18 mouse cellular contexts compared by ENCODE assay signal in genomic region chr5:36383431-36383830, GRCm38 (mm10). TPM values are rescaled to one million over a fixed set of nuclear protein-coding genes. Genes with fewer than 3 reads are reported as not detected.
DNase-seq lines count a peak whose midpoint lies in the region; ATAC-seq lines count a peak whose summit lies in the region.
"Had no signal": no experiment of that assay in that cellular context is flagged by ENCODE, and none has a peak within 500 bp of the region (broad histone marks: within the 10 kb centered on the region; RNA-seq: fewer than 3 reads in every experiment).

No protein-coding gene starts in this region.

- H3K27ac ChIP-seq in heart, embryonic 10.5 days, result peak overlapping the region; percentile 88
- H3K27ac ChIP-seq in midbrain, embryonic 10.5 days (replicated peaks), result peak overlapping the region; percentile 63; the same call in 1 of the 2 replicates
- H3K27ac ChIP-seq in midbrain, embryonic 11.5 days (ENCODE audit: low read depth, low read length), result no peak overlapping the region
- peak overlapping the region; percentile 77 for H3K27ac ChIP-seq in embryonic facial prominence, embryonic 10.5 days (replicated peaks)
- H3K27ac ChIP-seq in limb, embryonic 10.5 days, result peak overlapping the region; percentile 84
- H3K27ac ChIP-seq in kidney, embryonic 16.5 days (ENCODE audit: low read length), result no peak overlapping the region
- H3K27ac ChIP-seq: embryonic facial prominence, embryonic 13.5 days; forebrain, embryonic 13.5 days; hindbrain, embryonic 14.5 days; intestine, embryonic 15.5 days had no signal

- no peak overlapping the region for H3K9ac ChIP-seq in midbrain, embryonic 11.5 days (ENCODE audit: low read length)
- H3K9ac ChIP-seq in kidney, embryonic 16.5 days (replicated peaks; ENCODE audit: low read length), result no peak overlapping the region
- H3K9ac ChIP-seq: embryonic facial prominence, embryonic 13.5 days; forebrain, embryonic 13.5 days; forebrain, postnatal 0 days; hindbrain, embryonic 14.5 days; intestine, embryonic 15.5 days had no signal

- no peak overlapping the region for H3K4me3 ChIP-seq in heart, embryonic 10.5 days
- no peak overlapping the region for H3K4me3 ChIP-seq in midbrain, embryonic 10.5 days
- H3K4me3 ChIP-seq in midbrain, embryonic 11.5 days (ENCODE audit: low read depth, low read length), result no peak overlapping the region
- H3K4me3 ChIP-seq in embryonic facial prominence, embryonic 10.5 days, result no peak overlapping the region
- no peak overlapping the region for H3K4me3 ChIP-seq in limb, embryonic 10.5 days
- H3K4me3 ChIP-seq in kidney, embryonic 16.5 days (ENCODE audit: low read length), result no peak overlapping the region
- H3K4me3 ChIP-seq: embryonic facial prominence, embryonic 13.5 days; forebrain, embryonic 13.5 days; hindbrain, embryonic 10.5 days; intestine, embryonic 15.5 days had no signal

- no peaks in the 10 kb centered on the region for H3K9me3 ChIP-seq in heart, embryonic 10.5 days
- no peaks in the 10 kb centered on the region for H3K9me3 ChIP-seq in midbrain, embryonic 10.5 days (replicated peaks)
- no peaks in the 10 kb centered on the region for H3K9me3 ChIP-seq in midbrain, embryonic 11.5 days (ENCODE audit: control insufficient read depth, low read length)
- H3K9me3 ChIP-seq in embryonic facial prominence, embryonic 10.5 days, result no peaks in the 10 kb centered on the region
- H3K9me3 ChIP-seq in limb, embryonic 10.5 days (replicated peaks), result no peaks in the 10 kb centered on the region
- H3K9me3 ChIP-seq in kidney, embryonic 16.5 days (ENCODE audit: low read length), result no peaks in the 10 kb centered on the region
- H3K9me3 ChIP-seq: embryonic facial prominence, embryonic 13.5 days; forebrain, embryonic 13.5 days; hindbrain, embryonic 10.5 days; intestine, embryonic 15.5 days had no signal

- H3K4me2 ChIP-seq in midbrain, embryonic 11.5 days, result no peak overlapping the region
- H3K4me2 ChIP-seq in kidney, embryonic 16.5 days (replicated peaks; ENCODE audit: low read depth, low read length), result no peak overlapping the region
- H3K4me2 ChIP-seq: embryonic facial prominence, embryonic 13.5 days; forebrain, embryonic 13.5 days; hindbrain, embryonic 14.5 days; intestine, embryonic 15.5 days had no signal

- H3K36me3 ChIP-seq in heart, embryonic 10.5 days, result no peaks in the 10 kb centered on the region
- no peaks in the 10 kb centered on the region for H3K36me3 ChIP-seq in midbrain, embryonic 10.5 days
- no peaks in the 10 kb centered on the region for H3K36me3 ChIP-seq in midbrain, embryonic 11.5 days (ENCODE audit: control insufficient read depth, insufficient read depth, low read length)
- no peaks in the 10 kb centered on the region for H3K36me3 ChIP-seq in embryonic facial prominence, embryonic 10.5 days (replicated peaks)
- H3K36me3 ChIP-seq in limb, embryonic 10.5 days, result no peaks in the 10 kb centered on the region
- H3K36me3 ChIP-seq in kidney, embryonic 16.5 days (ENCODE audit: insufficient read depth, low read length), result no peaks in the 10 kb centered on the region
- H3K36me3 ChIP-seq: embryonic facial prominence, embryonic 13.5 days; hindbrain, embryonic 10.5 days; intestine, embryonic 15.5 days had no signal

- 87% methylated on average over 4 of the region's 4 CpGs for WGBS in heart, embryonic 10.5 days
- 89% methylated on average over 4 of the region's 4 CpGs for WGBS in midbrain, embryonic 10.5 days
- 86% methylated on average over 4 of the region's 4 CpGs for WGBS in midbrain, embryonic 11.5 days
- 84% methylated on average over 4 of the region's 4 CpGs for WGBS in embryonic facial prominence, embryonic 10.5 days
- WGBS in limb, embryonic 10.5 days, result 91% methylated on average over 4 of the region's 4 CpGs
- 74% methylated on average over 4 of the region's 4 CpGs for WGBS in kidney, embryonic 16.5 days

- H3K4me1 ChIP-seq in heart, embryonic 10.5 days, result peaks cover 86% of the 10 kb centered on the region
- peaks cover 56% of the 10 kb centered on the region for H3K4me1 ChIP-seq in midbrain, embryonic 10.5 days
- H3K4me1 ChIP-seq in midbrain, embryonic 11.5 days (ENCODE audit: control insufficient read depth, insufficient read depth, low read length), result peaks cover 15% of the 10 kb centered on the region
- peaks cover 52% of the 10 kb centered on the region for H3K4me1 ChIP-seq in embryonic facial prominence, embryonic 10.5 days
- H3K4me1 ChIP-seq in limb, embryonic 10.5 days, result peaks cover 71% of the 10 kb centered on the region
- peaks cover 22% of the 10 kb centered on the region for H3K4me1 ChIP-seq in kidney, embryonic 16.5 days (ENCODE audit: insufficient read depth, low read length)
- H3K4me1 ChIP-seq: forebrain, embryonic 13.5 days had no signal

- DNase-seq in heart, embryonic 10.5 days (ENCODE audit: low spot score), result no peak
- no peak for DNase-seq in heart, adult 9 months (ENCODE audit: low spot score in 2 of 2)
- no peak for DNase-seq in midbrain, embryonic 10.5 days (ENCODE audit: low spot score)
- no peak for DNase-seq in midbrain, embryonic 11.5 days (ENCODE audit: low spot score, missing footprints)
- no peak for DNase-seq in embryonic facial prominence, embryonic 10.5 days (ENCODE audit: low spot score)
- DNase-seq in limb, embryonic 10.5 days (ENCODE audit: low spot score), result no peak
- DNase-seq: adrenal gland, adult 8-10 months; adrenal gland, postnatal 36 days; cerebellum, adult 2 months; cerebellum, postnatal 14 days; forebrain, postnatal 0 days; kidney, adult 18-20 months had no signal

- no peaks in the 10 kb centered on the region for H3K27me3 ChIP-seq in heart, embryonic 10.5 days (ENCODE audit: insufficient read depth, poor library complexity, severe bottlenecking)
- H3K27me3 ChIP-seq in midbrain, embryonic 10.5 days (ENCODE audit: low read depth, poor library complexity, severe bottlenecking), result peaks cover 61% of the 10 kb centered on the region
- peaks cover 22% of the 10 kb centered on the region for H3K27me3 ChIP-seq in midbrain, embryonic 11.5 days (ENCODE audit: control insufficient read depth, insufficient read depth, low read length)
- H3K27me3 ChIP-seq in embryonic facial prominence, embryonic 10.5 days (replicated peaks; ENCODE audit: low read depth, poor library complexity, severe bottlenecking), result 0 out of 2 replicates have a peak, but pooled peaks cover 7% of the 10 kb centered on the region
- no peaks in the 10 kb centered on the region for H3K27me3 ChIP-seq in limb, embryonic 10.5 days (ENCODE audit: low read depth, poor library complexity, severe bottlenecking)
- H3K27me3 ChIP-seq in kidney, embryonic 16.5 days (ENCODE audit: insufficient read depth, low read length), result no peaks in the 10 kb centered on the region
- H3K27me3 ChIP-seq: embryonic facial prominence, embryonic 13.5 days; forebrain, embryonic 13.5 days; intestine, embryonic 15.5 days had no signal

- no peak for ATAC-seq in midbrain, embryonic 11.5 days (ENCODE audit: low FRiP score)
- ATAC-seq in kidney, embryonic 16.5 days (ENCODE audit: low FRiP score, low TSS enrichment), result no peak
- ATAC-seq: forebrain, embryonic 13.5 days; forebrain, postnatal 0 days; intestine, embryonic 15.5 days had no signal

RNA-seq across cellular contexts. Expression of gene Sorcs2, which starts 14.5 kb away (rescaled TPM):
- polyA plus RNA-seq in heart, embryonic 10.5 days (2016; fragmentation: Nextera tagmentation; extraction: Ambion mirVana), result 6.9 and 12.2 TPM in 2 replicates
- 9.0 and 10.8 TPM in 2 replicates for polyA plus RNA-seq in midbrain, embryonic 10.5 days (2016; fragmentation: Nextera tagmentation; extraction: Ambion mirVana)
- 6.7 and 7.3 TPM in 2 replicates for polyA plus RNA-seq in midbrain, embryonic 11.5 days (2014; fragmentation: Nextera tagmentation; extraction: Ambion mirVana)
- polyA plus RNA-seq in embryonic facial prominence, embryonic 10.5 days (2016; fragmentation: Nextera tagmentation; extraction: Ambion mirVana), result 7.0 and 8.7 TPM in 2 replicates
- 6.1 and 8.3 TPM in 2 replicates for polyA plus RNA-seq in limb, embryonic 10.5 days (2016; fragmentation: Nextera tagmentation; extraction: Ambion mirVana)
- polyA plus RNA-seq in kidney, embryonic 16.5 days (2015; fragmentation: Nextera tagmentation; extraction: Ambion mirVana), result 11.1 and 11.6 TPM in 2 replicates

Comparison
In these comparisons a context has a peak if more than half of its experiments do, and no peak if none do; other contexts are left out.
1. H3K27ac ChIP-seq: peak in heart, embryonic 10.5 days (single experiment), midbrain, embryonic 10.5 days (single experiment), embryonic facial prominence, embryonic 10.5 days (single experiment) and limb, embryonic 10.5 days (single experiment); none in midbrain, embryonic 11.5 days (single experiment) and kidney, embryonic 16.5 days (single experiment).